Mouse (Mus musculus): ENCODE data around the gene Tmc6. TPM values are rescaled to one million over a fixed set of nuclear protein-coding genes. Genes with fewer than 3 reads are reported as not detected.
A peak's percentile ranks its signal among the peaks of the same experiment; 100 is the strongest.

The Tmc6 gene
- polyA plus RNA-seq, 1 experiment from 2014 or later: 16.5 TPM

DNA sequence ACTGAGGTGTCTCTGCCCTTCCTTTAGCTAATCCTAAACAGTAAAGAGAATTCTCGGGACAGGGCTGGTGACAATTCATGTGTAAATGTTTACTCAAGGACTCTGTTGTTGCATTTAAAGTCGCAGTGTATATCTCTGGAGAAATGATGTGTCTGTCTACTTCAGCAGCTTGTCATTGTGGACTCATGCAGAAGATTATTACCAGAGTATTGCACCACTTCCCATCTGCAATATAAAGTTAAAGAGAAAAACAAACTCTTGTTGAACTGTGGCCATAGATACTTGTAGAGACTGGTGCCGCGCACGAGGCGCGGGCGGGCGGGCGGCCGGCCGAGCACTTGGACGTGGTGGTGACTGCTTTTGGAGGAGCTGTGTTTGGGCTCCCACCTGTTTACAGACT lies 20.2 kb downstream of the Tmc6 start:
- DNase-seq (ENCODE audit: low spot score) (no peak), ATAC-seq (ENCODE audit: low read depth) (no peak)
- Histone ChIP-seq H3K9me3 (ENCODE audit: control insufficient read depth, low read length) (no peaks in the 10 kb centered on the region), H3K4me2 (ENCODE audit: low read depth, low read length) (no peak overlapping the region), H3K9ac (ENCODE audit: low read depth, low read length) (no peak overlapping the region), H3K4me3 (ENCODE audit: low read depth, low read length) (no peak overlapping the region), H3K36me3 (ENCODE audit: control insufficient read depth, insufficient read depth, low read length) (peaks cover 95% of the 10 kb centered on the region), H3K27ac (replicated peaks; ENCODE audit: low read depth, low read length) (no peak overlapping the region), H3K27me3 (replicated peaks; ENCODE audit: control insufficient read depth, insufficient read depth, low read length) (no peaks in the 10 kb centered on the region), H3K4me1 (ENCODE audit: control insufficient read depth, insufficient read depth, low read length) (no peaks in the 10 kb centered on the region)
- 92% methylated on average over 13 of the region's 13 CpGs for WGBS

- Histone ChIP-seq H3K36me3 (ENCODE audit: control insufficient read depth, insufficient read depth, low read length) (peaks cover 95% of the 10 kb centered on the region), H3K4me1 (ENCODE audit: control insufficient read depth, insufficient read depth, low read length) (no peaks in the 10 kb centered on the region), H3K9me3 (ENCODE audit: control insufficient read depth, low read length) (no peaks in the 10 kb centered on the region), H3K9ac (ENCODE audit: low read depth, low read length) (no peak overlapping the region), H3K27me3 (replicated peaks; ENCODE audit: control insufficient read depth, insufficient read depth, low read length) (no peaks in the 10 kb centered on the region), H3K27ac (replicated peaks; ENCODE audit: low read depth, low read length) (no peak overlapping the region), H3K4me3 (ENCODE audit: low read depth, low read length) (no peak overlapping the region), H3K4me2 (ENCODE audit: low read depth, low read length) (no peak overlapping the region)
- ATAC-seq (ENCODE audit: low read depth): no peak
- WGBS: 87% methylated on average over 23 of the region's 26 CpGs
- DNase-seq (ENCODE audit: low spot score): no peak
Observed at GRCm38 (mm10) chr11:117760374-117761119, 21.5 kb downstream of the Tmc6 start.

DNA sequence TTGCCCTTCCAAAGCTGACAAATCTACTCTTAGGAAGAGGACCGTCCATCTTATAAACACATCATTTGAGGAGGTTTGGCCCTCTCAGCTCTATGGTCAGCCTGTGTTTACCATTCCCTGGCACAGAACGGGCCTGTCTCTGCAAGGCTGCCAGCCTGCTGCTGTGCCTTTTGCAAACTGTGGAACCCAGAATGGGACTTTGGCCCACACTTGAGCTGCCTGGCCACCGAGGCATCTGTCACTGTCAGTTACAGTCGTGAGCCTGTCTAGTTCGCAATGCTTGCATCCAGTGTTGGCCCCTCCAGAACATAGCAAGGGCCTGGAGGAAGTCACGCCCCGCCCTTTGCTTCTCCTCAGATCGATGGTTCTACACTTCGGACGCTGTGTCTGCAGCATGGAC lies 22.7 kb downstream of the Tmc6 start:
- H3K9me3 ChIP-seq (ENCODE audit: control insufficient read depth, low read length): no peaks in the 10 kb centered on the region
- no peaks in the 10 kb centered on the region for H3K4me1 ChIP-seq (ENCODE audit: control insufficient read depth, insufficient read depth, low read length)
- peaks cover 95% of the 10 kb centered on the region for H3K36me3 ChIP-seq (ENCODE audit: control insufficient read depth, insufficient read depth, low read length)
- DNase-seq (ENCODE audit: low spot score) (no peak), ATAC-seq (ENCODE audit: low read depth) (no peak)
- H3K9ac ChIP-seq (ENCODE audit: low read depth, low read length): no peak overlapping the region
- no peak overlapping the region for H3K4me2 ChIP-seq (ENCODE audit: low read depth, low read length)
- WGBS: 88% methylated on average over 10 of the region's 10 CpGs
- H3K27me3 ChIP-seq (replicated peaks; ENCODE audit: control insufficient read depth, insufficient read depth, low read length): no peaks in the 10 kb centered on the region
- H3K4me3 ChIP-seq (ENCODE audit: low read depth, low read length): no peak overlapping the region
- no peak overlapping the region for H3K27ac ChIP-seq (replicated peaks; ENCODE audit: low read depth, low read length)

DNA sequence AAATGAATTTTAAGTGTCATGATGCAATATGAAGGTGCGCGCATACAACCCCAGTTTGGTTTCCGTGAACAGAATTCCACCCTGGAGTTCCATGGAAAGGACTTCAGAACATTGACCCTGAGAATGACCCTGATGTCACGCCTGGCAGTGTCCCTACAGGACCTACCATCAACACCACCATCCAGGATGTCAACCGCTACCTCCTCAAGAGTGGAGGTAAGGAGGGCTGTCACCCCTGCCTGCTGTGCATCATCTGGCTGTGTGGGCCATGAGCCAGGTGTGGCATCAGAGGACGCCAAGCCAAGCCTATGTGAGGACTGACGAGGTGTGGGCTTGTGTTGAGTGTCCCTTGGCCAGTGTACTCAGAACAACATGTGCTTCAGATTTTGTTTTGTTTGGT lies 26.1 kb downstream of the Tmc6 start:
- WGBS: 96% methylated on average over 7 of the region's 7 CpGs
- H3K27ac ChIP-seq (replicated peaks; ENCODE audit: low read depth, low read length): no peak overlapping the region
- peaks cover 99% of the 10 kb centered on the region for H3K36me3 ChIP-seq (ENCODE audit: control insufficient read depth, insufficient read depth, low read length)
- no peaks in the 10 kb centered on the region for H3K27me3 ChIP-seq (replicated peaks; ENCODE audit: control insufficient read depth, insufficient read depth, low read length)
- H3K4me1 ChIP-seq (ENCODE audit: control insufficient read depth, insufficient read depth, low read length): no peaks in the 10 kb centered on the region
- H3K4me3 ChIP-seq (ENCODE audit: low read depth, low read length): no peak overlapping the region
- H3K4me2 ChIP-seq (ENCODE audit: low read depth, low read length): no peak overlapping the region
- ATAC-seq (ENCODE audit: low read depth): no peak
- DNase-seq (ENCODE audit: low spot score): no peak
- no peak overlapping the region for H3K9ac ChIP-seq (ENCODE audit: low read depth, low read length)
- H3K9me3 ChIP-seq (ENCODE audit: control insufficient read depth, low read length): no peaks in the 10 kb centered on the region

- Histone ChIP-seq H3K4me2 (ENCODE audit: low read depth, low read length) (no peak overlapping the region), H3K9me3 (ENCODE audit: control insufficient read depth, low read length) (no peaks in the 10 kb centered on the region), H3K27ac (replicated peaks; ENCODE audit: low read depth, low read length) (no peak overlapping the region), H3K27me3 (replicated peaks; ENCODE audit: control insufficient read depth, insufficient read depth, low read length) (no peaks in the 10 kb centered on the region), H3K4me1 (ENCODE audit: control insufficient read depth, insufficient read depth, low read length) (no peaks in the 10 kb centered on the region), H3K9ac (ENCODE audit: low read depth, low read length) (no peak overlapping the region), H3K4me3 (ENCODE audit: low read depth, low read length) (no peak overlapping the region), H3K36me3 (ENCODE audit: control insufficient read depth, insufficient read depth, low read length) (peaks cover 99% of the 10 kb centered on the region)
- ATAC-seq (ENCODE audit: low read depth): no peak
- DNase-seq (ENCODE audit: low spot score): no peak
- WGBS: 86% methylated on average over 6 of the region's 6 CpGs
Observed at GRCm38 (mm10) chr11:117751544-117751943, 30.5 kb downstream of the Tmc6 start.

GRCm38 (mm10) chr11:117749414-117749813 lies 32.6 kb downstream of the Tmc6 start:
- no peak overlapping the region for H3K4me3 ChIP-seq (ENCODE audit: low read depth, low read length)
- H3K4me2 ChIP-seq (ENCODE audit: low read depth, low read length): no peak overlapping the region
- no peaks in the 10 kb centered on the region for H3K27me3 ChIP-seq (replicated peaks; ENCODE audit: control insufficient read depth, insufficient read depth, low read length)
- H3K9ac ChIP-seq (ENCODE audit: low read depth, low read length): no peak overlapping the region
- 84% methylated on average over 9 of the region's 10 CpGs for WGBS
- no peaks in the 10 kb centered on the region for H3K4me1 ChIP-seq (ENCODE audit: control insufficient read depth, insufficient read depth, low read length)
- no peak overlapping the region for H3K27ac ChIP-seq (replicated peaks; ENCODE audit: low read depth, low read length)
- H3K36me3 ChIP-seq (ENCODE audit: control insufficient read depth, insufficient read depth, low read length): peaks cover 99% of the 10 kb centered on the region
- no peak for ATAC-seq (ENCODE audit: low read depth)
- H3K9me3 ChIP-seq (ENCODE audit: control insufficient read depth, low read length): no peaks in the 10 kb centered on the region
- DNase-seq (ENCODE audit: low spot score): no peak

GRCm38 (mm10) chr11:117748628-117749027 lies 33.4 kb downstream of the Tmc6 start:
- peaks cover 98% of the 10 kb centered on the region for H3K36me3 ChIP-seq (ENCODE audit: control insufficient read depth, insufficient read depth, low read length)
- H3K4me2 ChIP-seq (ENCODE audit: low read depth, low read length): no peak overlapping the region
- no peak overlapping the region for H3K9ac ChIP-seq (ENCODE audit: low read depth, low read length)
- WGBS: 72% methylated on average over 4 of the region's 4 CpGs
- no peaks in the 10 kb centered on the region for H3K4me1 ChIP-seq (ENCODE audit: control insufficient read depth, insufficient read depth, low read length)
- peak; percentile 40 for DNase-seq (ENCODE audit: low spot score)
- no peaks in the 10 kb centered on the region for H3K27me3 ChIP-seq (replicated peaks; ENCODE audit: control insufficient read depth, insufficient read depth, low read length)
- H3K9me3 ChIP-seq (ENCODE audit: control insufficient read depth, low read length): no peaks in the 10 kb centered on the region
- peak; percentile 47; the same call in 1 of the 2 replicates for ATAC-seq (ENCODE audit: low read depth)
- H3K4me3 ChIP-seq (ENCODE audit: low read depth, low read length): no peak overlapping the region
- no peak overlapping the region for H3K27ac ChIP-seq (replicated peaks; ENCODE audit: low read depth, low read length)

- Histone ChIP-seq H3K4me2 (ENCODE audit: low read depth, low read length) (no peak overlapping the region), H3K4me3 (ENCODE audit: low read depth, low read length) (no peak overlapping the region), H3K4me1 (ENCODE audit: control insufficient read depth, insufficient read depth, low read length) (peaks cover 3% of the 10 kb centered on the region; the same call in 1 of the 2 replicates), H3K27me3 (replicated peaks; ENCODE audit: control insufficient read depth, insufficient read depth, low read length) (no peaks in the 10 kb centered on the region), H3K9ac (ENCODE audit: low read depth, low read length) (no peak overlapping the region), H3K9me3 (ENCODE audit: control insufficient read depth, low read length) (no peaks in the 10 kb centered on the region), H3K27ac (replicated peaks; ENCODE audit: low read depth, low read length) (no peak overlapping the region), H3K36me3 (ENCODE audit: control insufficient read depth, insufficient read depth, low read length) (peaks cover 99% of the 10 kb centered on the region)
- WGBS: 33% methylated on average over 4 of the region's 4 CpGs
- ATAC-seq (ENCODE audit: low read depth): no peak
- peak; percentile 24 for DNase-seq (ENCODE audit: low spot score)
Observed at GRCm38 (mm10) chr11:117743454-117744030, 38.5 kb downstream of the Tmc6 start.

DNA sequence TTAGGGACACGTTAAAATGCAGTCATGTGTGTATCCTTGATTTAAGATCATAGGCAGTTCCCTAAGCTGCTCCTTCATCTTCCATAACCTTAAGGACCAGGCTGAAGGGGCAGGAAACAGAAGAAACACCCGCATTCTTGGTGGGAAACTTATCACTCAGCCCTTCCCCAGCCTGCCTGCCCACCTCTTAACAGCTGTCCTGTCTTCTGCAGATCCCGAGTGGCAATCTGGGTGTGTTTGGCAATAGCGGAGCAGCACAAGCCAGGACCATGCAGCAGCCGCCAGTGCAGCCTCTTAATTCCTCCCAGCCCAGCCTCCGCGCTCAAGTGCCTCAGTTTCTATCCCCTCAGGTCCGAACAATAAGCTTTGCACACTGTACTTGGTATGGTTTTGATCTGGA lies 39.3 kb downstream of the Tmc6 start:
- H3K27ac ChIP-seq (replicated peaks; ENCODE audit: low read depth, low read length): no peak overlapping the region
- H3K9ac ChIP-seq (ENCODE audit: low read depth, low read length): no peak overlapping the region
- no peaks in the 10 kb centered on the region for H3K9me3 ChIP-seq (ENCODE audit: control insufficient read depth, low read length)
- H3K36me3 ChIP-seq (ENCODE audit: control insufficient read depth, insufficient read depth, low read length): peaks cover 99% of the 10 kb centered on the region
- WGBS: 73% methylated on average over 8 of the region's 8 CpGs
- ATAC-seq (ENCODE audit: low read depth): no peak
- peaks cover 3% of the 10 kb centered on the region; the same call in 1 of the 2 replicates for H3K4me1 ChIP-seq (ENCODE audit: control insufficient read depth, insufficient read depth, low read length)
- no peak for DNase-seq (ENCODE audit: low spot score)
- H3K4me3 ChIP-seq (ENCODE audit: low read depth, low read length): no peak overlapping the region
- no peak overlapping the region for H3K4me2 ChIP-seq (ENCODE audit: low read depth, low read length)
- no peaks in the 10 kb centered on the region for H3K27me3 ChIP-seq (replicated peaks; ENCODE audit: control insufficient read depth, insufficient read depth, low read length)

All from embryonic facial prominence, embryonic 14.5 days (tissue).